Mouse (Mus musculus): Measurements from ENCODE around the gene Klhdc7b. TPM values are rescaled to one million over a fixed set of nuclear protein-coding genes. Genes with fewer than 3 reads are reported as not detected.
A peak's percentile ranks its signal among the peaks of the same experiment; 100 is the strongest.

Gene Klhdc7b
- polyA plus RNA-seq (2017; shearing (Covaris generic)), result not detected

GRCm38 (mm10) chr15:89384617-89385016 lies at the start of gene Klhdc7b:
Klhdc7b (plus strand) TSS chr15:89384917.
- no peak for ATAC-seq

- no peak for ATAC-seq
Observed at GRCm38 (mm10) chr15:89336422-89336821, 48.3 kb upstream of the Klhdc7b start.

- no peak for ATAC-seq
Observed at GRCm38 (mm10) chr15:89339696-89340095, 45.0 kb upstream of the Klhdc7b start.

GRCm38 (mm10) chr15:89340136-89340535 lies 44.6 kb upstream of the Klhdc7b start:
- ATAC-seq, result no peak

- no peak for ATAC-seq
Observed at GRCm38 (mm10) chr15:89341678-89342077, 43.0 kb upstream of the Klhdc7b start.

- no peak for ATAC-seq
Observed at GRCm38 (mm10) chr15:89343325-89343724, 41.4 kb upstream of the Klhdc7b start.

GRCm38 (mm10) chr15:89350447-89350846 lies 34.3 kb upstream of the Klhdc7b start:
- ATAC-seq, result no peak

GRCm38 (mm10) chr15:89351302-89351701 lies 33.4 kb upstream of the Klhdc7b start:
- no peak for ATAC-seq

GRCm38 (mm10) chr15:89352054-89352453 lies 32.7 kb upstream of the Klhdc7b start:
- ATAC-seq, result no peak

GRCm38 (mm10) chr15:89352795-89353194 lies 31.9 kb upstream of the Klhdc7b start:
- no peak for ATAC-seq

GRCm38 (mm10) chr15:89353837-89354236 lies 30.9 kb upstream of the Klhdc7b start:
- ATAC-seq, result no peak

- no peak for ATAC-seq
Observed at GRCm38 (mm10) chr15:89354455-89354854, 30.3 kb upstream of the Klhdc7b start.

GRCm38 (mm10) chr15:89355241-89356187 lies 29.2 kb upstream of the Klhdc7b start, which contains the start of the genes Lmf2 and Ncaph2:
Lmf2 (minus strand) TSS chr15:89355659.
Ncaph2 (plus strand) TSS chr15:89355719.
- peak; percentile 92 for ATAC-seq

- ATAC-seq, result peak; percentile 9
Observed at GRCm38 (mm10) chr15:89356372-89356771, 28.3 kb upstream of the Klhdc7b start.

- ATAC-seq, result no peak
Observed at GRCm38 (mm10) chr15:89358784-89359183, 25.9 kb upstream of the Klhdc7b start.

GRCm38 (mm10) chr15:89363051-89363450 lies 21.7 kb upstream of the Klhdc7b start:
- ATAC-seq, result no peak

GRCm38 (mm10) chr15:89365141-89365551 lies 19.6 kb upstream of the Klhdc7b start:
- ATAC-seq, result no peak

GRCm38 (mm10) chr15:89372068-89372467 lies 12.6 kb upstream of the Klhdc7b start:
- no peak for ATAC-seq

- ATAC-seq, result no peak
Observed at GRCm38 (mm10) chr15:89372536-89372935, 12.2 kb upstream of the Klhdc7b start.

GRCm38 (mm10) chr15:89373027-89373761 lies 11.5 kb upstream of the Klhdc7b start:
- ATAC-seq, result peak; percentile 91

GRCm38 (mm10) chr15:89373762-89374248 lies 10.9 kb upstream of the Klhdc7b start, which contains the start of gene Sco2:
Sco2 (minus strand) TSS chr15:89373846.
- ATAC-seq, result peak; percentile 65

- ATAC-seq, result no peak
Observed at GRCm38 (mm10) chr15:89374340-89374739, 10.4 kb upstream of the Klhdc7b start.

Data from CD4-positive, CD25-positive, alpha-beta regulatory T cell, adult 4 months (primary cell).